Mouse (Mus musculus) bone marrow, adult 2 months (tissue): ENCODE measurements at regions not wholly inside any gene's neighbourhood (a gene's known extent, or its start where the extent isn't known, plus 50 kb on each side); places are given as distances from the start of the nearest gene placed in this dataset.

ENCODE experiments used
- H3K27ac ChIP-seq: fragments of 200-500 bp; 2 replicates; pipeline ENCODE4 v1.5.1; 2012; ENCODE audit warnings: low read depth, mild to moderate bottlenecking, control low read depth, inconsistent platforms, low read length; ENCODE audit not compliant: control insufficient read depth, poor library complexity, insufficient read depth
- H3K4me1 ChIP-seq: fragments of 200-500 bp; 2 replicates; pipeline ENCODE4 v1.6.1; 2011; ENCODE audit warnings: low read length; ENCODE audit not compliant: control insufficient read depth, insufficient read depth
- H3K4me3 ChIP-seq: fragments of 200-500 bp; replicated peaks from 2 replicates; pipeline ENCODE3; 2011; ENCODE audit warnings: mild to moderate bottlenecking, low read depth, low read length, control low read depth; ENCODE audit not compliant: control insufficient read depth
- CTCF ChIP-seq: fragments of 200-500 bp; IDR thresholded peaks from 2 replicates; pipeline ENCODE4 v1.5.1; 2011; ENCODE audit warnings: low read length, control low read depth; ENCODE audit not compliant: control insufficient read depth, insufficient read depth
- POLR2A ChIP-seq: fragments of 200-500 bp; IDR thresholded peaks from 2 replicates; pipeline ENCODE4 v1.6.1; 2011; ENCODE audit warnings: low read depth, mild to moderate bottlenecking, control low read depth, low read length, borderline replicate concordance; ENCODE audit not compliant: control insufficient read depth
- WGBS: fragments of 180-500 bp; shearing (Covaris S2); methylation state at CpG from one replicate; pipeline ENCODE4 v1.1.7; 2018; 5-methylcytosine and 5-hydroxymethylcytosine counted together

DNA sequence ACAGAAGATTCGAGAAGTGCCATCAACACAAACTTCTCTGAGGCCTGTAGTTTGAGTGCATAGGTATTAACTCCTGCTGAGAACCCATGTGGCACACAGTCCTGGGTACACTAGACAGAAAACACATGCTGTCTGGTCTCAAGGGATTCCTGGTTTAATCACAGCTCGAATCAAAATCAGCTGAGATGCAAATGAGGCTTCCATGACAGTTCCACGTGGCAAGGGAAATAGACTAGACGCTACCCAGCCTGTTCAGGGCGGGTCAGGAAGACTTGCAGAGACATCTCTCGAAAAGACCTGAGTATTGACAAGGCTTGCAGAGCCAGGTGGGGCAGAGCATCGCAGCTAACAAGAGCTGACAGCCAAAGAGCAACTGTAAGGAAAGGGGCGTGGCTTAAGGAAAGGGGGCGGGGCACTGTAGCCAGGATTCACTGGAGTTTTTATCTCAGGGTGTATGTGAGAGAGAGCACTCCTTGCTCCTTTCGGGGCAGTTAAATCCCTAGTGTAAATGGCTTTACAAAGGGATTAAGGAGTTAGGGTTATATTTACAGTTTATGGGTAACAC lies 173.2 kb downstream of the Rpap3 start:
- Histone ChIP-seq H3K4me3 (no peak overlapping the region), H3K4me1 (peaks cover 5% of the 10 kb centered on the region; the same call in 1 of the 2 replicates), H3K27ac (no peak overlapping the region)
- 63% methylated on average over 10 of the region's 10 CpGs for WGBS
- TF ChIP-seq POLR2A (no peak), CTCF (no peak)

DNA sequence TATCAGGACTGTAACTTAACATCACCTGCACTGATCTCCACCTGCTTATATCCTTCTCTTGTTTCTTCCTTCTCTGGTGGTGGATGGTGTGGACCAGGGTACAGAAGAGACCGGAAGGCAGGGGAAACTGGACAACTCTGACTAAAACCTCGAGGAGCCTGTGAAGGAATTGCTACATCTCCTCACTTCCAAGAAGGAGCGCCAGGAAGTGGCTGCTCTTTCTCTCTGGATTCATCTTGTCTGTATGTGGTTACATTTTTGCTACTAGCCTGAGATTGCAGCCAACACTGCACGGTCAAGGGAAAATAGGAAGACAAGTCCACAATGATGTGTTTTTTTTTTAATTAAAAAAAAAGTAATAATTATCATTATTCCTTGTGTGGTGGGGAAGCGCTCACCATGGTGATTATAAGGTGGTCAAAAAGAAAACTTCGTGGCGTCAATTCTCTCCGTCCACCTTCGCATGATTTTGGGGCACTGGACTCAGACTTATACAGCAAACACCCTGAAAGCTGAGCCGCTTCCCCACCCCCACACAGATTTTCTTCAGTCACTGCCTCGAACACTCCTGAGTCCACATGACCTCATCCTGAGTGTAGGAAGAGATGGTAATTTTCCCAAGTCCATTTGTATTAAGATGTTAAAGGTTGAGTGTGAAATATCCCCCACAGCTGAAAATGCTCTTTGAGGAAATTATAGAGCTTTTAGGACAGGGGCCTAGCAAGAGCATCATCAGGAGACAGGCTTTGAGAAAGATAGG lies 177.2 kb downstream of the Rpap3 start:
- no peak overlapping the region for H3K4me3 ChIP-seq
- TF ChIP-seq CTCF: no peak
- no peak for TF ChIP-seq POLR2A
- H3K27ac ChIP-seq: no peak overlapping the region
- H3K4me1 ChIP-seq: peaks cover 2% of the 10 kb centered on the region; the same call in 1 of the 2 replicates
- WGBS: 78% methylated on average over 11 of the region's 11 CpGs

DNA sequence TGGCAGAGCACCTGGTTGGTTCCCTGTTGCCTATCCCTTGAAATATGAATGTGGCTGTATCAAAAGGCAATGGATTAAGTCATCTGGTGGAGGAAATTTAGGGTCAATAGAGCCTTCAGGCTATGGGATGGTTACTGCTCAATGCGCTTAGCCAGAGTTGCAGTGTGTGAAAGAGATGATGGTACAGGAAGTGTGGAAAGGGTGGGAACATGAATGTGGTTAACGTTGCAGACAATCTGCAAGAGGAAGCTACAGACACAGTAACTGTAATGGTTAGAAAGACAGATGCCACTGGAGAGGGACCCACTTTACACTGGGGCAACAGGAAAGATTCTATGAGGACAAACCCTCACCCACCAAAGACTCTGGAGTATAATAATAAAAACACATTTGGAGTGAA lies 185.2 kb downstream of the Rpap3 start:
- peak overlapping the region; percentile 66; the same call in 1 of the 2 replicates for H3K27ac ChIP-seq
- TF ChIP-seq POLR2A (no peak), CTCF (no peak)

DNA sequence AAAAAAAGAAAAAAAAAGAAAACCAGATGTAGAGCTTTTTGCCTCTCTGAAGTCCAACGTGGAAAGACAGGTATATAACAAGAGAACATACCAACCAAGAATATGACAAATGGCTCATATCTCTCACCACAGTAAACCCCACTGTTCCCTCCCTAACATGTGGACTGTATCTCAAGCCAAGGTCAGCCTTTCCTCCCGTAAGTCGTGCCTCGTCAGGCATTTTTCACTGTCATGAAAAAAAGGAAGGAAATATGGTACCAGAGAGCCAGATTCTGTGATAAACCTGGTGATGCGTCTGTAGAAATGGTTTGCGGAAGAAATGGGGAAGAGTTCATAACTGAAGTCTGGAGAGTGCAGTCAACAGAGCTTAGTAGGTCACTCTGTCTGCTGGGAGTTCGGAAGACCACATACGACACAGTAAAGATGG lies 185.7 kb downstream of the Rpap3 start:
- peak overlapping the region; percentile 66; the same call in 1 of the 2 replicates for H3K27ac ChIP-seq
- TF ChIP-seq POLR2A: no peak
- no peak for TF ChIP-seq CTCF
- 10% methylated on average over 8 of the region's 8 CpGs for WGBS
- H3K4me1 ChIP-seq: peaks cover 7% of the 10 kb centered on the region; the same call in 1 of the 2 replicates
- no peak overlapping the region for H3K4me3 ChIP-seq

More for the DNA sequence above, 185.2 kb downstream of the Rpap3 start:
- Histone ChIP-seq H3K4me1 (peaks cover 7% of the 10 kb centered on the region; the same call in 1 of the 2 replicates), H3K4me3 (no peak overlapping the region)
- WGBS: 2% methylated on average over 2 of the region's 2 CpGs

DNA sequence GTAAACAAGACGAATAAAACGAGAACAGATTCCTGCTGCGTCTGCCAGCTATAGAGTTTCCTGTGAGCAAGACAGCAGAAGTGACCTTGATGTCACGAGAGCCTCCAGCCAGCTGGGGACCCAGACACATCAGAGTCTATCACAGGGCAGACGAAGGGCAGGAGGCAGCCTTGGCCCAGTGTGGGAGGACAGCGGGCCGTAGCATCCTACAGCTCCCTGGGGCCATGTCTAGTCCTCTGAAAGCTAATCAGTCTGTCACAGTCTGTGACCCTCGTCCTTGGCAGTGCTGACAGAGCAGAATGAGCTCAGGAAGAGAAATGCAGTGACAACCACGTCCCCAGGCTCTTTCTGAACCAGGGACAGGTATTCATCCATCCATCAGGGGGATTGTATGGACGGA lies 187.7 kb downstream of the Rpap3 start:
- 76% methylated on average over 10 of the region's 10 CpGs for WGBS
- TF ChIP-seq CTCF (no peak), POLR2A (no peak)
- Histone ChIP-seq H3K4me3 (no peak overlapping the region), H3K4me1 (peaks cover 7% of the 10 kb centered on the region; the same call in 1 of the 2 replicates), H3K27ac (no peak overlapping the region)

DNA sequence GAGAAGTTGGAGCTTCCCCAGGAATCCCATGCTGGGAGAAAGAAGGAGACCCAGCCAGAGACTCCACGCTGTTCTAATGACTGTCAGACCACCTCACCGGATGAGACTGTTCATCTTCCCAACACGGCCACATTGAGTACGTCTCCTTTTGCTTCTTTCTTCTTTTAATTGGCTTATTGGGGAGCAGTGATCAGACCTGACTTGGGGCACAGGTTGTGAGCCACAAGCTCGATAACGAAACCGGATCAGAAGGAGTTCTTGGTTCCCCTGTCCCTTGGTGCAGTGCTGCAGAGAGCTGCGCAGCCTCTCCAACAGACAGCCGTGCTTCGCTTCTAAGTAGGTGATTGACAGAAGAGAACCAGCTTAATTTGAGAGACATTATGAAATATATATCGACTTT lies 188.4 kb downstream of the Rpap3 start:
- H3K4me1 ChIP-seq: peaks cover 7% of the 10 kb centered on the region; the same call in 1 of the 2 replicates
- WGBS: 87% methylated on average over 11 of the region's 11 CpGs
- TF ChIP-seq CTCF: no peak
- H3K27ac ChIP-seq: no peak overlapping the region
- H3K4me3 ChIP-seq: no peak overlapping the region

DNA sequence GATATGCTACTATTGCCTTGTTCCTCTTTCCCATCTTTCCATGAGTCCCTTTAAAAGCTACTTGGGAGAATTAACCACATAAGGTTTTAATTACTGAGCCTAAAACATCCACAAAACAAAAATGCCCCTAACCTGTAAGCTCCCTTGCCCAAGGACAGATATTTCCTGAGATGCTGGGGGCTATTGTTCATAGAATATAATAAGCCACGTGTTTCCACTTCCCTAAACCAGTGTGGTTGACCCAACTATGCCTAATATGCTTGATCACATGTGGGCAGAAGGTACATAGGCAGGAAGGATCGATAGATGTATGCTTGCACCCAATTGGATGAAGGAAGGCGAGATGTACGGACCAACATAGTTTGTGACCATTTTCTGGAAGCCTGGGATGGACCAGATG lies 189.9 kb downstream of the Rpap3 start:
- 48% methylated on average over 4 of the region's 4 CpGs for WGBS
- Histone ChIP-seq H3K27ac (no peak overlapping the region), H3K4me3 (no peak overlapping the region), H3K4me1 (peaks cover 3% of the 10 kb centered on the region; the same call in 1 of the 2 replicates)
- TF ChIP-seq CTCF (no peak), POLR2A (no peak)

DNA sequence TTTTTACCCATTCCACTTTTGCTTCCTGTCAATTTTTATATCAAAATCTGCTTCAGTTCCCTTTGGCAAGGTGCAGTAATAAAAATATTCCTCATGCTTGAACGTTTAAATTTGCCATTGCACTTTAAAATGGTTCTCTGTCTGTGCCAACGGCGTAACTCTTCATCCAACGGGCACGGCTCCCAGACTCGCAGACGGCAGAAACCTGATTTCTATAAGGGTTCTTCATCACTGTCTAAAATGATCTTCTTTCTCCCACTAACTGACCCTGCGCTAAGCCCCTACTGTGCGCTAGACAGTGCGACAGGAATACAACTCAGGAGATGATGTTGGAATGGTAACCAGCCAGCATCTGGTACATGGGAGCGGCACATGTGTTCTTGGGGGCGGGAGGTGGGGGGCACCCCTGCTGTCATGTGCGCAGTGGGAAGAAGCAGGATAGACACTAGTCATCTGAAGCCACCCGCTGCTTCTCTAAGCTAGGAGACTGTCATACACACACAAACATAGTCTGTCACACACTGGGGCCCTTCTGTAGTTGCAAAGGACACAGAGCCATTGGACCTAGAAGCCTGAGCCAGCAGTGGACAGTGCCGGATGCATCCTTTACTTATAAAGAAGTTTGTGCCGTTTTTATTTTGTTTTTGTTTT lies 197.8 kb downstream of the Rpap3 start:
- H3K27ac ChIP-seq: no peak overlapping the region
- no peaks in the 10 kb centered on the region; the same call in 1 of the 2 replicates for H3K4me1 ChIP-seq
- no peak for TF ChIP-seq CTCF
- no peak for TF ChIP-seq POLR2A
- H3K4me3 ChIP-seq: no peak overlapping the region
- 89% methylated on average over 16 of the region's 16 CpGs for whole genome bisulfite sequencing
